ENCODE assay signal across 12 mouse cellular contexts in genomic region chr3:90255784-90256353, GRCm38 (mm10). TPM values are rescaled to one million over a fixed set of nuclear protein-coding genes. Genes with fewer than 3 reads are reported as not detected.
A peak's percentile ranks its signal among the peaks of the same experiment; 100 is the strongest.
DNase-seq lines count a peak whose midpoint lies in the region; ATAC-seq lines count a peak whose summit lies in the region.
"Had no signal": no experiment of that assay in that cellular context is flagged by ENCODE, and none has a peak within 500 bp of the region (broad histone marks: within the 10 kb centered on the region; RNA-seq: fewer than 3 reads in every experiment).

No protein-coding gene starts in this region.

- no peaks in the 10 kb centered on the region for H3K27me3 ChIP-seq in kidney, embryonic 14.5 days (ENCODE audit: control insufficient read depth, insufficient read depth, low read length)
- no peaks in the 10 kb centered on the region for H3K27me3 ChIP-seq in embryonic facial prominence, embryonic 12.5 days
- H3K27me3 ChIP-seq in liver, embryonic 15.5 days: no peaks in the 10 kb centered on the region
- H3K27me3 ChIP-seq: limb, embryonic 15.5 days had no signal

- 90% methylated on average over 14 of the region's 14 CpGs for WGBS in kidney, embryonic 14.5 days
- 94% methylated on average over 14 of the region's 14 CpGs for WGBS in embryonic facial prominence, embryonic 12.5 days
- WGBS in liver, embryonic 15.5 days (ENCODE audit: insufficient replicate concordance): 85% methylated on average over 14 of the region's 14 CpGs

- no peak overlapping the region for H3K4me2 ChIP-seq in kidney, embryonic 14.5 days (replicated peaks; ENCODE audit: low read depth, low read length)
- H3K4me2 ChIP-seq in embryonic facial prominence, embryonic 12.5 days (replicated peaks): peak overlapping the region; percentile 81
- H3K4me2 ChIP-seq in liver, embryonic 15.5 days: peak overlapping the region; percentile 86; the same call in 1 of the 2 replicates

- peaks cover 7% of the 10 kb centered on the region for H3K4me1 ChIP-seq in kidney, embryonic 14.5 days (ENCODE audit: control insufficient read depth, insufficient read depth, low read length)
- H3K4me1 ChIP-seq in embryonic facial prominence, embryonic 12.5 days: peaks cover 18% of the 10 kb centered on the region
- peaks cover 27% of the 10 kb centered on the region for H3K4me1 ChIP-seq in liver, embryonic 15.5 days (replicated peaks)

- H3K36me3 ChIP-seq in kidney, embryonic 14.5 days (ENCODE audit: control insufficient read depth, insufficient read depth, low read length): peaks cover 39% of the 10 kb centered on the region
- peaks cover 43% of the 10 kb centered on the region for H3K36me3 ChIP-seq in embryonic facial prominence, embryonic 12.5 days
- H3K36me3 ChIP-seq in liver, embryonic 15.5 days (replicated peaks): peaks cover 41% of the 10 kb centered on the region

- peak overlapping the region; percentile 81; the same call in 1 of the 2 replicates for H3K9ac ChIP-seq in kidney, embryonic 14.5 days (ENCODE audit: low read depth, low read length)
- no peak overlapping the region for H3K9ac ChIP-seq in embryonic facial prominence, embryonic 12.5 days
- H3K9ac ChIP-seq in liver, embryonic 15.5 days: no peak overlapping the region

- no peak overlapping the region for H3K27ac ChIP-seq in kidney, embryonic 14.5 days (ENCODE audit: low read depth, low read length)
- no peak overlapping the region for H3K27ac ChIP-seq in embryonic facial prominence, embryonic 12.5 days
- H3K27ac ChIP-seq in liver, embryonic 15.5 days (replicated peaks): no peak overlapping the region

- no peak for ATAC-seq in kidney, embryonic 14.5 days (ENCODE audit: low FRiP score, low TSS enrichment)
- ATAC-seq in embryonic facial prominence, embryonic 12.5 days (ENCODE audit: insufficient number of reproducible peaks, insufficient read depth, low FRiP score, low TSS enrichment): no peak
- ATAC-seq in liver, embryonic 15.5 days (ENCODE audit: insufficient read depth): no peak
- ATAC-seq in monocyte, adult 5-6 weeks (replicated peaks; ENCODE audit: insufficient number of reproducible peaks, low FRiP score, low TSS enrichment, poor library complexity, severe bottlenecking): no peak

- DNase-seq in cerebellum, adult 9-10 months: peak; percentile 58
- no peak for DNase-seq in cerebellum, postnatal 10 days
- no peak for DNase-seq in kidney, adult 11 months
- no peak for DNase-seq in embryo, embryonic 10 days (ENCODE audit: low spot score)
- DNase-seq: thymus, postnatal 4 days had no signal

- H3K4me3 ChIP-seq in kidney, embryonic 14.5 days (ENCODE audit: low read length): no peak overlapping the region
- H3K4me3 ChIP-seq in embryonic facial prominence, embryonic 12.5 days: no peak overlapping the region
- no peak overlapping the region for H3K4me3 ChIP-seq in liver, embryonic 15.5 days (replicated peaks)

- no peaks in the 10 kb centered on the region for H3K9me3 ChIP-seq in kidney, embryonic 14.5 days (ENCODE audit: control insufficient read depth, low read length)
- no peaks in the 10 kb centered on the region for H3K9me3 ChIP-seq in embryonic facial prominence, embryonic 12.5 days
- no peaks in the 10 kb centered on the region for H3K9me3 ChIP-seq in liver, embryonic 15.5 days (replicated peaks)
- H3K9me3 ChIP-seq: limb, embryonic 15.5 days had no signal

RNA-seq across cellular contexts. Expression of gene Crtc2, which starts 1.9 kb away (rescaled TPM):
- 16.9 and 21.5 TPM in 2 replicates for polyA plus RNA-seq in kidney, embryonic 14.5 days (2014; fragmentation: Nextera tagmentation; extraction: Ambion mirVana)
- polyA plus RNA-seq in embryonic facial prominence, embryonic 12.5 days (2016; fragmentation: Nextera tagmentation; extraction: Ambion mirVana): 20.3 and 21.7 TPM in 2 replicates
- polyA plus RNA-seq in liver, embryonic 15.5 days (2015; fragmentation: Nextera tagmentation; extraction: Ambion mirVana): 6.1 and 7.9 TPM in 2 replicates
- total RNA-seq in monocyte, adult 5-6 weeks (2017): 19.2 to 40.7 TPM (median 19.9 TPM) in 3 replicates

RNA-seq across cellular contexts. Expression of gene Slc39a1, which starts 7.9 kb away (rescaled TPM):
- polyA plus RNA-seq in kidney, embryonic 14.5 days (2014; fragmentation: Nextera tagmentation; extraction: Ambion mirVana): 102 and 105 TPM in 2 replicates
- polyA plus RNA-seq in embryonic facial prominence, embryonic 12.5 days (2016; fragmentation: Nextera tagmentation; extraction: Ambion mirVana): 63.3 and 63.5 TPM in 2 replicates
- 27.6 and 28.1 TPM in 2 replicates for polyA plus RNA-seq in liver, embryonic 15.5 days (2015; fragmentation: Nextera tagmentation; extraction: Ambion mirVana)
- 32.3 to 49.4 TPM (median 46.6 TPM) in 3 replicates for total RNA-seq in monocyte, adult 5-6 weeks (2017)

RNA-seq across cellular contexts. Expression of gene Dennd4b, which starts 9.1 kb away (rescaled TPM):
- 2.9 and 4.5 TPM in 2 replicates for polyA plus RNA-seq in kidney, embryonic 14.5 days (2014; fragmentation: Nextera tagmentation; extraction: Ambion mirVana)
- 5.7 and 8.0 TPM in 2 replicates for polyA plus RNA-seq in embryonic facial prominence, embryonic 12.5 days (2016; fragmentation: Nextera tagmentation; extraction: Ambion mirVana)
- polyA plus RNA-seq in liver, embryonic 15.5 days (2015; fragmentation: Nextera tagmentation; extraction: Ambion mirVana): 2.3 and 2.6 TPM in 2 replicates
- total RNA-seq in monocyte, adult 5-6 weeks (2017): 15.4 to 39.1 TPM (median 16.3 TPM) in 3 replicates

RNA-seq across cellular contexts. Expression of gene Creb3l4, which starts 12.6 kb away (rescaled TPM):
- polyA plus RNA-seq in kidney, embryonic 14.5 days (2014; fragmentation: Nextera tagmentation; extraction: Ambion mirVana): 5.7 and 6.6 TPM in 2 replicates
- polyA plus RNA-seq in embryonic facial prominence, embryonic 12.5 days (2016; fragmentation: Nextera tagmentation; extraction: Ambion mirVana): 8.5 and 9.7 TPM in 2 replicates
- 0.37 and 0.47 TPM in 2 replicates for polyA plus RNA-seq in liver, embryonic 15.5 days (2015; fragmentation: Nextera tagmentation; extraction: Ambion mirVana)
- total RNA-seq in monocyte, adult 5-6 weeks (2017): 0.49 to 1.1 TPM in 2 of 3 replicates, not detected in the other
- total RNA-seq: gastrocnemius, adult 8-10 months; heart, postnatal 25 days had no signal

RNA-seq across cellular contexts. Expression of gene Jtb, which starts 24.5 kb away (rescaled TPM):
- 109 and 123 TPM in 2 replicates for polyA plus RNA-seq in kidney, embryonic 14.5 days (2014; fragmentation: Nextera tagmentation; extraction: Ambion mirVana)
- 90.5 and 97.3 TPM in 2 replicates for polyA plus RNA-seq in embryonic facial prominence, embryonic 12.5 days (2016; fragmentation: Nextera tagmentation; extraction: Ambion mirVana)
- polyA plus RNA-seq in liver, embryonic 15.5 days (2015; fragmentation: Nextera tagmentation; extraction: Ambion mirVana): 40.7 and 42.7 TPM in 2 replicates
- total RNA-seq in monocyte, adult 5-6 weeks (2017): 64.6 to 97.8 TPM (median 65.2 TPM) in 3 replicates
